Mouse (Mus musculus) brain, embryonic 18.5 days (tissue): ENCODE results near the gene C2cd3.
"Not testable (repeated sequence)": the region's sequence is repeated elsewhere in the genome, so short reads cannot be mapped to it uniquely, and the experiment has no call there.

ENCODE experiments used
- DNase-seq: peaks from one replicate; pipeline ENCODE4 v3.0.0-alpha.2; 2012; ENCODE audit warnings: low read depth, low spot score

The C2cd3 gene

GRCm38 (mm10) chr7:100470796-100471406 lies 98.9 kb downstream of the C2cd3 start:
- no peak for DNase-seq

- DNase-seq, result no peak
Observed at GRCm38 (mm10) chr7:100471407-100471797, 99.4 kb downstream of the C2cd3 start.

GRCm38 (mm10) chr7:100472777-100473176 lies 100.7 kb downstream of the C2cd3 start, which contains the start of gene Ucp3:
Gene Ucp3, plus strand, starts transcription at chr7:100472990.
- no peak for DNase-seq

- DNase-seq, result no peak
Observed at GRCm38 (mm10) chr7:100473846-100474454, 101.9 kb downstream of the C2cd3 start.

- DNase-seq, result no peak
Observed at GRCm38 (mm10) chr7:100474680-100475079, 102.6 kb downstream of the C2cd3 start.

- DNase-seq, result no peak
Observed at GRCm38 (mm10) chr7:100479100-100479822, 107.2 kb downstream of the C2cd3 start.

GRCm38 (mm10) chr7:100479823-100480164 lies 107.8 kb downstream of the C2cd3 start:
- DNase-seq, result no peak

- no peak for DNase-seq
Observed at GRCm38 (mm10) chr7:100480175-100480574, 108.1 kb downstream of the C2cd3 start.

GRCm38 (mm10) chr7:100482046-100482445 lies 110.0 kb downstream of the C2cd3 start:
- not testable (repeated sequence) for DNase-seq

- DNase-seq, result no peak
Observed at GRCm38 (mm10) chr7:100484493-100484892, 112.5 kb downstream of the C2cd3 start.

GRCm38 (mm10) chr7:100487301-100487700 lies 115.3 kb downstream of the C2cd3 start:
- no peak for DNase-seq

GRCm38 (mm10) chr7:100488474-100489048 lies 116.5 kb downstream of the C2cd3 start:
- no peak for DNase-seq

- DNase-seq, result no peak
Observed at GRCm38 (mm10) chr7:100492391-100493116, 120.5 kb downstream of the C2cd3 start.

GRCm38 (mm10) chr7:100493117-100493483 lies 121.1 kb downstream of the C2cd3 start, which contains the start of gene Ucp2:
Gene Ucp2, plus strand, starts transcription at chr7:100493337.
- no peak for DNase-seq

GRCm38 (mm10) chr7:100493484-100494414 lies 121.7 kb downstream of the C2cd3 start:
- DNase-seq, result no peak

- DNase-seq, result no peak
Observed at GRCm38 (mm10) chr7:100494415-100494831, 122.4 kb downstream of the C2cd3 start.

- DNase-seq, result no peak
Observed at GRCm38 (mm10) chr7:100495042-100495441, 123.0 kb downstream of the C2cd3 start.

GRCm38 (mm10) chr7:100495581-100496251 lies 123.7 kb downstream of the C2cd3 start:
- peak; percentile 67 for DNase-seq

GRCm38 (mm10) chr7:100496371-100496770 lies 124.3 kb downstream of the C2cd3 start:
- no peak for DNase-seq

- no peak for DNase-seq
Observed at GRCm38 (mm10) chr7:100496791-100497190, 124.8 kb downstream of the C2cd3 start.
